Mouse (Mus musculus): ENCODE measurements around the gene Gmeb2.

GRCm38 (mm10) chr2:181238091-181238610 is 49.7 kb downstream of the Gmeb2 start:
- TF ChIP-seq CTCF (IDR thresholded peaks at IDR 0.05; ENCODE audit: borderline replicate concordance, extremely low read depth, insufficient read depth, insufficient read length) (no peak), POLR2A (IDR thresholded peaks at IDR 0.05; ENCODE audit: borderline replicate concordance, extremely low read depth, insufficient read depth, insufficient read length, poor library complexity, severe bottlenecking) (no peak)

Measured in brain, embryonic 14.5 days (tissue).